Mouse (Mus musculus) liver, adult 2 months (tissue): Measurements from ENCODE around the gene Vmn1r87.

ENCODE experiments used
- CTCF ChIP-seq: fragments of 200-500 bp; IDR thresholded peaks from 2 replicates; pipeline ENCODE4 v1.5.1; 2011; ENCODE audit warnings: low read depth, low read length, control low read depth
- POLR2A ChIP-seq: fragments of 200-500 bp; IDR thresholded peaks from 2 replicates; pipeline ENCODE4 v1.6.1; 2011; ENCODE audit warnings: low read length, control low read depth; ENCODE audit not compliant: insufficient read depth; ENCODE audit errors: extremely low read depth

DNA sequence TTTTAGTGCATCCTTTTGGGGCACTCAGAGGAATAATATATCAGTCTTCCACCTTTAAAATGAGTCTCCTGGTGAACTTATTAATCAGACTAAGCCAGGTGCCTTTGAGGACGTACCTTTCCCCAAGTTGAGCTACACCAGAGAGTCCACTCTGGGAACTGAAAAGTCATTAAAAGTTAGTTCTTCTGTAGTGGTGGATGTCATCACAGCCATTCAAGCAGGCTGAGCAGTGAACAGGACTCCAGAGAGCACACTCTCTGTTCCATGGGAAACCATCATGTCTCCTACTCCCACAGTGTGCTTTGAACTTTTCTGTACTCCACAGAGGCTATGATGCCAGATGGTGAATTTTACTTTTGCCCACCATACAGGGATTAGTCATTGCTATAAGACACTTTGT, at the start of gene Vmn1r87:
- no peak for TF ChIP-seq CTCF
- TF ChIP-seq POLR2A = no peak
